Mouse (Mus musculus): ENCODE results near the gene Fnbp4. TPM values are rescaled to one million over a fixed set of nuclear protein-coding genes. Genes with fewer than 3 reads are reported as not detected.

Fnbp4 gene
- polyA plus RNA-seq, 1 experiment from 2014 or later = 16.5 TPM

DNA sequence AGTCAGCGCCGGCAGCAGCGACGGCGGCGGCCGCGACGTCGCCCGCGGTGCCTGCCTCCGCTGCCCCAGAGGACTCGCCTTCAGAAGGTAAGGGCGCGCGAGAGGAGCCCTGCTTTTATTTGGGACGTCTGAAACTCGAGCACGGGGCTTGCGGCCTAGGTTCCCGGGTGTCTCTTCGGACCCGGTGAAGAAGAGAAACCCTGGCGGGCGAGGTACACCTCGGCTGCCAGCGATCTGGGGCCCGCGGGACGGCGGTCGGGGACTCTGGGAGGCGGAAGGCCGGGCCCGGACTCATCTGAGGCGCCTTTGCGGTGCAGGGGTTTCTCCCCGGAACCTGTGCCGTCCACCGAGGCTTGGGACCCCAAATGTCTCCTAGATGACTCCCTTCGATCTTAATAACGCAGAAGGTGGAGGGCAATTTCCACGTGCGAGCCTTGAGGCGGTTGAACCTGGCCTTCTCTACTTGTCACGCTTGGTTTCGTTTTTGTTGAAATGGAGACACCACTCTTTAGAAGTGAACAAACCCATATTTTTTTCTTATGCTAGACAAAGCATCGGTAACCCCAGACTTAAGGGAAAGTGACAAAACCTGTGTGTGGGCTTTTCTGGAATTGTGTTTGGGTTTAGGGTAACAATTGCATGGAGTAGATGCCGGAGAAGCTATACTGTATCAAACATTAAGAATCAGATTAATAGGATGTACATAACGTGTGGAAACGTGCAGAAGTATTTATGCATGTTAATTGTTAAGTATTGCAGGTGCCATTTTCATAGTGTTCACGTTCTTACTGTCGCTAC, 769 bp downstream of the Fnbp4 start:
- Histone ChIP-seq H3K27me3 (replicated peaks; ENCODE audit: control insufficient read depth, insufficient read depth, low read length) (no peaks in the 10 kb centered on the region), H3K27ac (ENCODE audit: low read depth, low read length) (peak overlapping the region; percentile 96), H3K4me2 (replicated peaks; ENCODE audit: low read depth) (peak overlapping the region; percentile 66), H3K36me3 (ENCODE audit: control insufficient read depth, insufficient read depth) (peaks cover 5% of the 10 kb centered on the region), H3K4me3 (ENCODE audit: low read depth, low read length) (peak overlapping the region; percentile 96), H3K9ac (ENCODE audit: low read depth, low read length) (peak overlapping the region; percentile 98), H3K9me3 (ENCODE audit: control insufficient read depth) (no peaks in the 10 kb centered on the region), H3K4me1 (replicated peaks; ENCODE audit: control insufficient read depth, insufficient read depth, low read length) (peaks cover 3% of the 10 kb centered on the region; the same call in 1 of the 2 replicates)
- no peak for TF ChIP-seq CTCF (IDR thresholded peaks at IDR 0.05; ENCODE audit: low read depth)
- WGBS = under 1% methylated on average over 54 of the region's 54 CpGs
- peak; percentile 40 for ATAC-seq

GRCm38 (mm10) chr2:90746538-90746865, 1.3 kb downstream of the Fnbp4 start:
- ATAC-seq = no peak
- Histone ChIP-seq H3K27me3 (replicated peaks; ENCODE audit: control insufficient read depth, insufficient read depth, low read length) (no peaks in the 10 kb centered on the region), H3K27ac (ENCODE audit: low read depth, low read length) (no peak overlapping the region), H3K9ac (ENCODE audit: low read depth, low read length) (peak overlapping the region; percentile 98), H3K4me2 (replicated peaks; ENCODE audit: low read depth) (peak overlapping the region; percentile 66), H3K4me1 (replicated peaks; ENCODE audit: control insufficient read depth, insufficient read depth, low read length) (peaks cover 3% of the 10 kb centered on the region; the same call in 1 of the 2 replicates), H3K4me3 (ENCODE audit: low read depth, low read length) (peak overlapping the region; percentile 96), H3K9me3 (ENCODE audit: control insufficient read depth) (no peaks in the 10 kb centered on the region), H3K36me3 (ENCODE audit: control insufficient read depth, insufficient read depth) (peaks cover 11% of the 10 kb centered on the region)
- WGBS = 4% methylated on average over 4 of the region's 4 CpGs
- TF ChIP-seq CTCF (IDR thresholded peaks at IDR 0.05; ENCODE audit: low read depth) = no peak

- 84% methylated on average over 10 of the region's 10 CpGs for WGBS
- Histone ChIP-seq H3K27ac (ENCODE audit: low read depth, low read length) (no peak overlapping the region), H3K4me3 (ENCODE audit: low read depth, low read length) (no peak overlapping the region; the same call in 1 of the 2 replicates), H3K4me1 (replicated peaks; ENCODE audit: control insufficient read depth, insufficient read depth, low read length) (peaks cover 3% of the 10 kb centered on the region; the same call in 1 of the 2 replicates), H3K9ac (ENCODE audit: low read depth, low read length) (no peak overlapping the region), H3K4me2 (replicated peaks; ENCODE audit: low read depth) (peak overlapping the region; percentile 66), H3K27me3 (replicated peaks; ENCODE audit: control insufficient read depth, insufficient read depth, low read length) (no peaks in the 10 kb centered on the region), H3K36me3 (ENCODE audit: control insufficient read depth, insufficient read depth) (peaks cover 12% of the 10 kb centered on the region), H3K9me3 (ENCODE audit: control insufficient read depth) (no peaks in the 10 kb centered on the region)
- ATAC-seq = no peak
- TF ChIP-seq CTCF (IDR thresholded peaks at IDR 0.05; ENCODE audit: low read depth) = no peak
Measured at GRCm38 (mm10) chr2:90747131-90747530, 2.0 kb downstream of the Fnbp4 start.

GRCm38 (mm10) chr2:90749676-90750459, 4.7 kb downstream of the Fnbp4 start:
- Histone ChIP-seq H3K27me3 (replicated peaks; ENCODE audit: control insufficient read depth, insufficient read depth, low read length) (no peaks in the 10 kb centered on the region), H3K4me1 (replicated peaks; ENCODE audit: control insufficient read depth, insufficient read depth, low read length) (peaks cover 3% of the 10 kb centered on the region; the same call in 1 of the 2 replicates), H3K36me3 (ENCODE audit: control insufficient read depth, insufficient read depth) (peaks cover 37% of the 10 kb centered on the region), H3K4me2 (replicated peaks; ENCODE audit: low read depth) (no peak overlapping the region), H3K9ac (ENCODE audit: low read depth, low read length) (no peak overlapping the region), H3K9me3 (ENCODE audit: control insufficient read depth) (no peaks in the 10 kb centered on the region), H3K4me3 (ENCODE audit: low read depth, low read length) (no peak overlapping the region), H3K27ac (ENCODE audit: low read depth, low read length) (no peak overlapping the region)
- no peak for TF ChIP-seq CTCF (IDR thresholded peaks at IDR 0.05; ENCODE audit: low read depth)
- ATAC-seq = no peak
- WGBS = 64% methylated on average over 6 of the region's 6 CpGs

DNA sequence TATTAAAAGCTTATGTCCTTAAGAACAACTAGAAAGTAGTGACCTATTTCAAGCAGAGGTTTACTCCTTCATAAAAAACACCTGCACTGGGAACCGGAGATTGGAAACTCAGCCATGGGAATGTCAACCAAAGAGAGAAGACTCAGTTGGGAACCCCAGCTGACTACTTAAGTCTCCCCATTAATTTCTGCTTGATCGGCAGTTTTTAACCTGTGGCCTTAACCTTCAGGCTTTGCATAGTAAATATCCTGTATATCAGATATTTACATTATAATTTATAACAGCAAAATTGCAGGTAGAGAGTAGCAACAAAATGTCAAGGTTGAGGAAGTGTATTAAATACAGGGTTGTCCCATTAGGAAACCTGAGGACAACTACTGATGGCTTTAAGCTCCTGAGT, 8.4 kb downstream of the Fnbp4 start:
- ATAC-seq = no peak
- H3K4me2 ChIP-seq (replicated peaks; ENCODE audit: low read depth) = no peak overlapping the region
- WGBS = 95% methylated on average over 2 of the region's 2 CpGs
- peaks cover 64% of the 10 kb centered on the region for H3K36me3 ChIP-seq (ENCODE audit: control insufficient read depth, insufficient read depth)
- no peak for TF ChIP-seq CTCF (IDR thresholded peaks at IDR 0.05; ENCODE audit: low read depth)
- H3K4me3 ChIP-seq (ENCODE audit: low read depth, low read length) = no peak overlapping the region
- H3K9me3 ChIP-seq (ENCODE audit: control insufficient read depth) = no peaks in the 10 kb centered on the region
- no peaks in the 10 kb centered on the region for H3K4me1 ChIP-seq (replicated peaks; ENCODE audit: control insufficient read depth, insufficient read depth, low read length)
- no peak overlapping the region for H3K9ac ChIP-seq (ENCODE audit: low read depth, low read length)
- H3K27ac ChIP-seq (ENCODE audit: low read depth, low read length) = no peak overlapping the region
- H3K27me3 ChIP-seq (replicated peaks; ENCODE audit: control insufficient read depth, insufficient read depth, low read length) = no peaks in the 10 kb centered on the region

- H3K27ac ChIP-seq (ENCODE audit: low read depth, low read length) = no peak overlapping the region; the same call in 1 of the 2 replicates
- H3K4me3 ChIP-seq (ENCODE audit: low read depth, low read length) = no peak overlapping the region
- TF ChIP-seq CTCF (IDR thresholded peaks at IDR 0.05; ENCODE audit: low read depth) = no peak
- peaks cover 70% of the 10 kb centered on the region for H3K36me3 ChIP-seq (ENCODE audit: control insufficient read depth, insufficient read depth)
- H3K27me3 ChIP-seq (replicated peaks; ENCODE audit: control insufficient read depth, insufficient read depth, low read length) = no peaks in the 10 kb centered on the region
- WGBS = 93% methylated on average over 3 of the region's 3 CpGs
- no peaks in the 10 kb centered on the region for H3K9me3 ChIP-seq (ENCODE audit: control insufficient read depth)
- ATAC-seq = no peak
- H3K4me1 ChIP-seq (replicated peaks; ENCODE audit: control insufficient read depth, insufficient read depth, low read length) = no peaks in the 10 kb centered on the region
- no peak overlapping the region for H3K4me2 ChIP-seq (replicated peaks; ENCODE audit: low read depth)
- H3K9ac ChIP-seq (ENCODE audit: low read depth, low read length) = no peak overlapping the region
Measured at GRCm38 (mm10) chr2:90754188-90754587, 9.0 kb downstream of the Fnbp4 start.
